Mouse (Mus musculus) CH12.LX (cell line): Measurements from ENCODE around the gene Cox14.

ENCODE experiments used
- CTCF ChIP-seq, 2 experiments: IDR thresholded peaks in 1 of 2; conservative IDR thresholded peaks in 1 of 2; 2 replicates each; pipeline ENCODE4 v1.5.1; 2011 to 2012; ENCODE audit warnings: low read depth in 2 of 2, low read length in 2 of 2, improper control_type of control experiment in 1 of 2, inconsistent platforms in 1 of 2, mild to moderate bottlenecking in 1 of 2, moderate library complexity in 1 of 2
- ELF1 ChIP-seq: IDR thresholded peaks from 2 replicates; pipeline ENCODE4 v1.6.1; 2014; ENCODE audit warnings: low read depth, mild to moderate bottlenecking, inconsistent platforms, low read length, improper control_type of control experiment
- EP300 ChIP-seq: IDR thresholded peaks from 2 replicates; pipeline ENCODE4 v1.6.1; 2011; ENCODE audit warnings: low read length, improper control_type of control experiment
- ETS1 ChIP-seq: conservative IDR thresholded peaks from 2 replicates; pipeline ENCODE4 v1.6.1; 2012; ENCODE audit warnings: low read depth, mild to moderate bottlenecking, inconsistent platforms, low read length, improper control_type of control experiment, moderate library complexity
- MAFK ChIP-seq: IDR thresholded peaks from 2 replicates; pipeline ENCODE4 v1.6.1; 2011; ENCODE audit warnings: low read length, improper control_type of control experiment; ENCODE audit not compliant: insufficient replicate concordance
- MEF2A ChIP-seq: IDR thresholded peaks from 2 replicates; pipeline ENCODE4 v1.6.1; 2014; ENCODE audit warnings: low read depth, mild to moderate bottlenecking, inconsistent platforms, low read length, improper control_type of control experiment, borderline replicate concordance
- POLR2A ChIP-seq: IDR thresholded peaks from 2 replicates; pipeline ENCODE4 v1.6.1; 2011; ENCODE audit warnings: low read depth, mild to moderate bottlenecking, improper control_type of control experiment, low read length
- RAD21 ChIP-seq: IDR thresholded peaks from 2 replicates; pipeline ENCODE4 v1.6.1; 2011; ENCODE audit warnings: low read depth, mild to moderate bottlenecking, low read length, improper control_type of control experiment, moderate library complexity
- TCF12 ChIP-seq: IDR thresholded peaks from 2 replicates; pipeline ENCODE4 v1.6.1; 2014; ENCODE audit warnings: low read depth, mild to moderate bottlenecking, inconsistent platforms, low read length, improper control_type of control experiment
- ZKSCAN1 ChIP-seq: IDR thresholded peaks from 2 replicates; pipeline ENCODE4 v1.6.1; 2012; ENCODE audit warnings: low read depth, inconsistent platforms, low read length, improper control_type of control experiment, borderline replicate concordance
- ZNF384 ChIP-seq: IDR thresholded peaks from 2 replicates; pipeline ENCODE4 v1.6.1; 2012; ENCODE audit warnings: low read depth, low read length, improper control_type of control experiment, inconsistent platforms

DNA sequence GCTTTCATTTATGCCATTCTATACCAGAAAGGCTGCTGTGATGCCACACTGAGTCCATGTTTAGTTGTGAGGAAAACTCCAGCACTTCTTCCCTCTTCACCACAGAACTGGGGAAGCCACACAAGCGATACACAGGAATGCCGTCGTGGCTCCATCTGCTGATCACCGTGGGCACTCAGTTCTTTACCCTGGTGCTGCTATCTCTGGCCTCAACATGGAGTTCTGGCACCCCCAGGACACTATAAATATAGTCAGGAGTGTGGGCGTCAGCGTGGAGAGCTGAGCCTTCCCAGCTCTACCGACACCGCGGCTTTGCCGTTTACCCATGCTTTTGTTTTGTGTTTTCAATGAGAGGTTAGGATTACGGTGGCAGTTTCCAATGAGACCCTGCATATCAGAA, 11.3 kb downstream of the Cox14 start:
- TF ChIP-seq ZNF384 (no peak), CTCF (conservative IDR thresholded peaks at IDR 0.05 in 1 of 2, IDR thresholded peaks at IDR 0.05 in 1 of 2; ENCODE audit: low read depth in 2 of 2, low read length in 2 of 2) (no peak), EP300 (no peak), MEF2A (no peak), POLR2A (no peak), ZKSCAN1 (no peak), RAD21 (no peak), TCF12 (no peak), ELF1 (no peak), ETS1 (no peak), MAFK (no peak)
